Mouse (Mus musculus) v-Abl transformed pro-B cells (cell line): ENCODE data around the gene Wdr82.

ENCODE experiments used
- in situ Hi-C, 2 experiments: fragments of 400-800 bp; cut with MboI; formaldehyde crosslinking; loops; one replicate each; pipeline ENCODE4 v1.15.1; 2025; ENCODE audit not compliant: unreplicated experiment in 2 of 2

The Wdr82 gene

DNA sequence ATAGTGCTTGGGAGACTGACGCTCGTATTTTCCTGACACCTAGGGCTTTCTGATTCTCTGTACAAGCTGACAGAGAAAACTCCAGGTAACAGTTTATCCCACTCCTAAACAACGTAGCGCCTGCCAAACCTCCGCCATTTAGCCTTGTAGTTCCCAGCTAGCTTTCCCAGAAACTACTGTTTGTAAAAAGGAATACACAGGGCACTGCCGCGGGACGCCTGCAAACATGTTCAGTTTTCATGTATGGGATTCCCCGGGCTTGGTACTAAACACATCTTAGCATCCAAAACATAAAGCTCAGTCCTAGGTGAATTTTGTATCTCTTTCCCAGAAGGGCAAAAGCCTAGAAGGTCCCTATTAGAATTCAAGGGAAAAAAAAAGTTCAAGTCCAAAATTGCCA, 11.5 kb upstream of the Wdr82 start:
- in situ Hi-C loops, result loop anchor here (5.0 to 25.0 kb wide), 6 partner anchors 53 to 1378 kb away; partner anchors contain the start of genes Abhd14a (in 2 of the 2), Abhd14b (in 2 of the 2), Acy1 (in 2 of the 2) and Rpl29 (in 2 of the 2)

DNA sequence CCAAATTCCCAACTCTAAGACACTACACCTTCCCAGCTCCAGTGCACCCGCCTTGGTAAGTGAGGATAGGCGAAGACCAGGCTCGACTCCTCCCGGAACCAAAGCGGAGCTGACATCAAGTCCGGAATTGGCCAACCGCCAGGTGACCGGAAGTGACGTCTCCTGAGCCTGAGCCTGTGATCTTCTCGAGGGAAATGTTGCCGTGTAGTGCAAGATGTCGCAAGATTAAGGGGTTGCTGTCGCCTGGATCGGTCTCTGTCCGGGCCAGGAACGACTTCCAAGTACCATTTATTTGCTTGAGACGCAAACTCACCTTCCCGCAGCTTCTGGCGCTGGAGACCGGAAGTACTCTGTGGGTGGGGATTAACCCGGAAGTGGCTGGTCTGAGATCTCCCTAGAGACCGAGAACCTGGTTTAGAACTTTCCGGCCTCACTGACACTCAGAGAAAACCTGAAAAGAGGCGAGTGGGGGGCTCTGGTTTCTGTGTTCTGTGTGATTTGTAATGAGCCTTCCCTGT, 10.9 kb upstream of the Wdr82 start:
- in situ Hi-C loops, result loop anchor here (5.0 to 25.0 kb wide), 7 partner anchors 52 to 1377 kb away; partner anchors contain the start of genes Abhd14a (in 2 of the 2), Abhd14b (in 2 of the 2), Acy1 (in 2 of the 2) and Rpl29 (in 2 of the 2)

DNA sequence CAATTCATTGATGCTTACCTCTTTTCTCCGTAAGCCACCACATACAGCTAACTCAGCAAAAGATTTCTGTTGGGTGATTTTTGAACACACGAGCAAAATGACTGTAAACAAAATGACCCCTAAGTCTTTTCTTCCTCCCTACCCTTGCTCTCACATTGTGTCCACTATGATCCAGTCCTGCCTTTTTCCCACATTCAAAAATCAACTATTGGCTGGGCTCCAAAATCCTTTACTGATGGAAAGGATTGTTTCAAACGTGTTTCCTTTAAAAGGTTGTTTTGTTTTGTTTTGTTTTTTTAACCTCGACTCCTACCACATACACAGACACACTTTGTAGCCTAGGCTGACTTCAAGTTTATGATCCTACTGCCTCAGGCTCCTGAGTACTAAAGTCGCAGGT, 10.3 kb upstream of the Wdr82 start:
- in situ Hi-C loops, result loop anchor here (5.0 to 25.0 kb wide), 5 partner anchors 122 to 1377 kb away; partner anchors contain the start of genes Abhd14a (in 2 of the 2), Abhd14b (in 2 of the 2), Acy1 (in 2 of the 2) and Rpl29 (in 2 of the 2)

DNA sequence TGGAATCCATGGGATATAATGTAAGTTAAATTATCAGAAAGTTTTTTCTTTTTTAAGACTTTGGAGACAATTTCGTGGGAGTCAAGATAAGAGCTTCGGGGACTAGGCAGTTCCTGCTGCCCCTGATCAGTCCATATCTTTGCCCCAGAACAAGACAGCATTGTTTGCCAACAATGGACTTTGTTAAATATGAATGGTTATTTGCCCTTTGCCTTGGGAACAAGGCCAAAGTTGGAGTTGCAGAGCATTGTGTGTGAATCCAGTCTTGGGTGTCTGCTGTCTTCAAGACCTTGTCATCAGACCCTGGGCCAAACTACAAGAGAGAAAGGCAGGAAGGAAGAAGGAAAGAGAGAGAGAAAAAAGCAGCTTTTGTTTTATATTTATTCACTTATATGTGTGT, 4.0 kb upstream of the Wdr82 start:
- in situ Hi-C loops, result loop anchor here (5.0 to 25.0 kb wide), 5 partner anchors 41 to 1371 kb away; partner anchors contain the start of genes Abhd14a (in 2 of the 2), Abhd14b (in 2 of the 2), Acy1 (in 2 of the 2) and Rpl29 (in 2 of the 2)

DNA sequence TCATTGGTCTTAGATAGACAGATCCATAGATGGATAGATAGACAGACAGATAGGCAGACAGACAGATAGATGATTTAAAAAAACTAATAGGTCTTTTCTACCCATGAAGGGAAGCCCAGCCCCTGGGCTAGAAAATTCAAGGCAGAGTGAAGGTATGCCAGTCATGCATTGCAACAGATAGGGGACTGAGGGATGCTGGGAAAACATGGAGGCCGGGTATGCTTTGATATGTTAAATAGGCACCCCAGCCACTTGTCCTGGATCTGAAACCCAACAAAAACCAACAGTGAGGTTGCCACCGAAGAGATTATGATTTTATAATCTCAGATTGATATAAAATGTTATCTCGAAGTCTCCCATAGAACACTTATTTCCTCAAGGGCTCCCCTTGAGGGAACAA, 3.5 kb upstream of the Wdr82 start:
- in situ Hi-C loops, result loop anchor here (5.0 to 25.0 kb wide), 5 partner anchors 40 to 1370 kb away; partner anchors contain the start of genes Abhd14a (in 2 of the 2), Abhd14b (in 2 of the 2), Acy1 (in 2 of the 2) and Rpl29 (in 2 of the 2)

DNA sequence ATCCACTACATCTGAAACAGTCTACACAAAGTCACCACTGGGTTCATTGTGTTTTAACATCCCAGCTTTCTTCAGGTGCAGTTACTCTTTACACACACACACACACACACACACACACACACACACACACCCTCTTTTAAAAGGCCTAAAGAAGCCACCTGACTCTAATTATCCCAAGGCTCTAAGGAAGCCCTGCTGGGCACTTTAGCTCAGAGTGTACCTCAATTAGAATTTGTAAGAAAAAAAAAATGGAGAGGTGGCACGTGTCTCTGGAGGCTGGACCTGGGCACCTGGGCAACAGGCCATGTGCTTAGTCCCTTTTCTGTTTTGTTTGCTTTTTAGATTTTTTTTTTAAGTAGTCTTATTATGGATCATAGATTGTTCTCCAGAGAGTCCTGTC, 3.0 kb upstream of the Wdr82 start:
- in situ Hi-C loops, result loop anchor here (5.0 to 25.0 kb wide), 5 partner anchors 40 to 1370 kb away; partner anchors contain the start of genes Abhd14a (in 2 of the 2), Abhd14b (in 2 of the 2), Acy1 (in 2 of the 2) and Rpl29 (in 2 of the 2)

DNA sequence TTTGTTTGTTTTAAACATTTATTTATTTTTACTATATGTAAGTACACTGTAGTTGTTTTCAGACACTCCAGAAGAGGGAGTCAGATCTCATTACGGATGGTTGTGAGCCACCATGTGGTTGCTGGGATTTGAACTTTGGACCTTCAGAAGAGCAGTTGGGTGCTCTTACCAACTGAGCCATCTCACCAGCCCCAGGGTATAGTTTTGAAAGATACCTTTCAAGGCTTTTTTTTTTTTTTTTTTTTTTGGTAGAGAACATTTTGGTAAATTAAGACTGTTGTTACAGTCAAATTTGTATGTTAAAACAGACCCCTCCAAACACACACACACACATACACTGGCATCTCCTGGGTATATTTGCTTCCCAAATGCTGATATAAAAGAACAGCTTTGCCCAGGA, 1.7 kb upstream of the Wdr82 start:
- in situ Hi-C loops, result loop anchor here (5.0 to 25.0 kb wide), 5 partner anchors 38 to 1368 kb away; partner anchors contain the start of genes Abhd14a (in 2 of the 2), Abhd14b (in 2 of the 2), Acy1 (in 2 of the 2) and Rpl29 (in 2 of the 2)

DNA sequence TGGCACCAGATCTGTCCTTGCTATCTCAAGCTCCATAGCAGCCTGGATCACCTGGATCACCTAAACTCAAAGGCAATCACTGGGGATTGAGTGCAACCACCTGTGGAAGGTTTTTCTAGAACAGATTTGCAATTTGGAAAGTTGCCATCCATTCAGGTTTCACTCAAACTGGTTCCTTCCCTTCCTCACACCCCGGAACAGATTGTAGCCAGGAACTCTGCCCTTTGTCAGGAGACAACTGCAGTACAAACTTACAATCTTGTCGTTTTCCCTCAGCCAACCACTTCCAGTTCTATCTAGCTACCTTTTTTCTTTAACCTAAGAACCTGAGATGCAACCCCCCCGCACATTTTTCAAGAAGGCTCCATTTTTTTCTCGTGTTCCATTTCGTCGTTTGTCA, 811 bp upstream of the Wdr82 start:
- in situ Hi-C loops, result loop anchor here (5.0 to 25.0 kb wide), 5 partner anchors 37 to 1367 kb away; partner anchors contain the start of genes Abhd14a (in 2 of the 2), Abhd14b (in 2 of the 2), Acy1 (in 2 of the 2) and Rpl29 (in 2 of the 2)

DNA sequence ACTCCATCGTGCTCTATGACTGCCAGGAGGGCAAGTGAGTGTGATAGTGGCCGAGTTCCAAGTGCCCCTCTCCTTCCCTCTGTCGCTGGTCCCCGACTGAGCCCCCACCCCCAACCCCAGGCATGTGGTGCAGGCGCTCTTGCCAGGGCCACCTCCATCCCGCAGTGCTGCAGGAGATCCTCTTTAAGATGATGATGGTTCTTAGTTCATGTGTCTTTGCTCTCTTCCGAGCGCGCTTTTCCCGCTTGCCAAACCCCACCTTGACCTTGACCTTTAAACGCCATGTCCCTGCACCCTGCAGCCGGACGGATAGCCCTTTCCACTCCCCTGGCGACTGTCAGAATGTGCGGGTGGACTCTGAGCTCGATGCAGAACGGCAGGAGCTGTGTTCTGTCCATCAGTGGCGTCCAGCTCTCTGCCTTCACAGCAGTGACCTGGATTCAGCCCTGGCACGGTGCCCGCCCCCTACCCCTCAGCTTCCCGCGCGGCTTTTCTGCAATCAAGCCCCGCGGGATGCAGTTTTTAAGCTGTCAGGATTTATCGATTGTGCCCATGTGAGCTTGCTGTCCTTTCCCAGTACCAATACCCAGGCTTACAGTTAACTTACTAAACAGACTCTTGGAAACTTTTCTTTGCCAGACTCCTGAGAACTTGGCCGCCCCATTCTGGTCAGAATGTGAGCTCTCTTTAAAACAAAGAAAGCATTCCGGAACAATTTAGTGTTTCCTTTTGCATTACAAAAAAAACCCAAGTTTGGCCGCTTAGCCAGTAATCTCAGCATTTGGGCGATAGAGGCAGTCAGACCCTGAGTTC, 824 bp downstream of the Wdr82 start:
- in situ Hi-C loops, result loop anchor here (25.0 kb wide), 4 partner anchors 266 to 1366 kb away; partner anchors contain the start of genes Abhd14a (in 2 of the 2), Abhd14b (in 2 of the 2), Acy1 (in 2 of the 2) and Rpl29 (in 2 of the 2)

DNA sequence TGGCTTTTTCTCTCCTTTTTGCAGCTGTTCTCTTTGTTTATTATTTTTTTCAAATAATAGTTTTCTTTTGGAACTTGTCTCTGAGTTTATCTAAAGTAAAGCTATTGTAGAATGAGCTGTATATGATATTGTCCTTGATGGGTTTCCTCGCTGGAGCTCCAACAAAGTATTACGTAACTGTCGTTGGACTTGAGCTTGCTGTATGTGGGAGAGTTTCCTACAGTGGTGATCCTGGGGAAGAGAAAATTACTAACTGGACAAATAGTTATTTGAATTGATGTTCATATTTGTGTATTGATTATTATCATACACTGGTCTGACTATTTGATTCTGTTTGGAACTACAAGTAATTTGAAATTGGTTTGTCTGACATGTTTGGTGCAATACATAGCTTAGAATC, 1.8 kb downstream of the Wdr82 start:
- in situ Hi-C loops, result loop anchor here (25.0 kb wide), 4 partner anchors 265 to 1365 kb away; partner anchors contain the start of genes Abhd14a (in 2 of the 2), Abhd14b (in 2 of the 2), Acy1 (in 2 of the 2) and Rpl29 (in 2 of the 2)

DNA sequence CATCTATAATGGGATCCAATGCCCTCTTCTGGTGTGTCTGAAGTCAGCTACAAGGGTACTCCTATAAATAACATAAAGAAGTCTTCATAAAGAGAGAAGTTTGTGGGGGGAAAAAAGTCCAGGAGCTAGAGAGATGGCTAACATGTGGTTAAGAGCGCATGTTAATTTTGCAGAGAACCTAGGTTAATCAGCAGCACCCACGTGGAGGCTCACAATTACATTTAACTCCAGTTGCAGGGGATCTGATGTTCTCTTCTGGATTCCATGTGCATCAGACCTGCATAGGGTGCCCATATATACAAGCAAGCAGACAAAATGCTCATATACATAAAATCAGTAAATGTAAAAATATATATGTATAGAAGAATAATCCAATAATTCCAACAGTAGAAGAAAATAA, 2.6 kb downstream of the Wdr82 start:
- in situ Hi-C loops, result loop anchor here (25.0 kb wide), 4 partner anchors 264 to 1364 kb away; partner anchors contain the start of genes Abhd14a (in 2 of the 2), Abhd14b (in 2 of the 2), Acy1 (in 2 of the 2) and Rpl29 (in 2 of the 2)

DNA sequence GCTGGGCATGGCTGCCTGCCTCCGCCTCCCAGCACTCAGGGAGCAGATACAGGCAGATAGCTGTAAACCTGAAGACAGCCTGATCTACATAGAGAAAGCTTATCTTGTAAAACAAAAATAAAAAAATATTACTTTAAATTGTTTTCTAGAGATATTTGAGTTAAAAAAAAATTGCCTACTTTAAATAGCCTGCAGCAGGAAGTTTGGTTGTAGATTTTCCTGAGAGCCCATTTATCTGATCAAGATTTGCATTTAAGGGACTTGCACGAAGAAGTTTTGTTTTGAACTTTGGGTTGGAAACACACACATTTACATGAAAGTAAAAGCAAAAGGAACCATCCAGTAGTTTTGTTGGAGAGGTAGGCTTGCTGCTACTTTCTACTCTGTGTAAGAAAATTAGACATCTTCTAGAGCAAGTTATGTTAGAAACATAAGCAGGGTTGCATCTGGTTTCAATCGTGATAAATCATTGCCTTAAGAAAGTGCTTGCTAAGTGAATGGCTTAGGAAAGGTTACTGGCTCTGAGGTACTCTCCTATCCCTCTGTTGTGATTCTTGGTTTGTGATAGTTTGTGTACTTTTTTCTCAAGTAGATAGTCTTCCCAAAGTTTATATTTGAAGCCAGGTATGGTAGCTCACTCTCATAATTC, 4.9 kb downstream of the Wdr82 start:
- in situ Hi-C loops, result loop anchor here (25.0 kb wide), 2 partner anchors 1387 to 1938 kb away; partner anchors contain the start of genes Hyal2 (in 1 of the 2), Rassf1 (in 1 of the 2) and Tusc2 (in 1 of the 2)

DNA sequence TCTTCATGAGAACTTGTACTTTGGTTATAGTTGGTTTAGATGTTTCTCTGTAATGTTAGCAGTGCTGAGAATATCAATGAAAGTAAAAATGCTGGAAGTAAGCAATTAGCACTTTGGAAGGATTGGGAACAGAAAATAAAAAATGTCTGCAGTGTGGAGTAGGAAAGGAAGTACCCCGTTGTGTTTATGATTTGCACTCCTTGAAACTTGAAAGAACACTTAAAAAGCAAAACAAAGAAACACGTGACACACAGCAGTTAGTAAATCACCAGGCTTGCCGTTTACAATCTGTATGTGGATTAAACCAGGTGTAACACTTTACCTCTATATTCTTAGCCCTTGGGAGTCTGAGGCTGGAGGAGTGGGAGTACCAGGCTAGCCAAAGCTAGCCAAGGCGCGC, 6.0 kb downstream of the Wdr82 start:
- in situ Hi-C loops, result loop anchor here (25.0 kb wide), 2 partner anchors 1386 to 1939 kb away; partner anchors contain the start of genes Hyal2 (in 1 of the 2), Rassf1 (in 1 of the 2) and Tusc2 (in 1 of the 2)

DNA sequence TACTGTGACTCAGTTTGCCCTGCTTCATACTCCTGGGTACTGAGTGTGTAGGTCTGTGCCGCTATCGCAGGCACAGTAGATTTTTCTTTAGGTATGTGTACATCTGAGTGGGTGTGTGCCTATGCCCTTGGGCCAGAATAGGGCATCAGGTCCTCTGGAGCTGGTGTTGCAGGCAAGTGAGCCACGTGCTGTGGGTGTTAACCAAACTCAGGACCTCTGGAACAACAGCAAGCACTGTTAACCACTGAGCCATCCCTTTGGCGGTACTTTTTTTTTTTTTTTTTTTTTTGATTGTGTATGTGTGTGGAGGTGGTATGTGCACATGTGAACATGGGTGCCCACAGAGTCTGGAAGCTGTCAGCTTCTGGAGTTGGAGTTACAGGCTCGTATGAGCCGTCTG, 7.1 kb downstream of the Wdr82 start:
- in situ Hi-C loops, result loop anchor here (25.0 kb wide), 2 partner anchors 1385 to 1940 kb away; partner anchors contain the start of genes Hyal2 (in 1 of the 2), Rassf1 (in 1 of the 2) and Tusc2 (in 1 of the 2)

DNA sequence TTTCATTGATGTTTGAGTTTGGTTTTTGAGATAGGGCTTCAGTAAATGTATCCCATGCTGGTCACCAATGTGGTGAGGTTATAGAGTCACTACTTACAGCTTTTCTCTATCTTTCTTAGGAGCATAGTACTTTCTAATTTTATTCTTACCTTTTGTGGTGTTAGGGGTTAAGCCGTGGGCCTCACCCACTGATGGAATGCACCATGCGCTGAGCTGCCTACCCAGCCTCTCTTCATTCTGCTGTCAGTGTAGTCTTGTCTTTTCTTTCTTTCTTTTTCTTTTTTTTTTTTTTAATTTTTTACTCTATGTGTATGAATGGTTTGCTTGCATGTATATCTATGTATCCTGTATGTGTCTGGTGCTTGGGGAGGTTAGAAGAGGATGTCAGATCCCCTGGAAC, 8.7 kb downstream of the Wdr82 start:
- in situ Hi-C loops, result loop anchor here (25.0 kb wide), 2 partner anchors 1383 to 1942 kb away; partner anchors contain the start of genes Hyal2 (in 1 of the 2), Rassf1 (in 1 of the 2) and Tusc2 (in 1 of the 2)

DNA sequence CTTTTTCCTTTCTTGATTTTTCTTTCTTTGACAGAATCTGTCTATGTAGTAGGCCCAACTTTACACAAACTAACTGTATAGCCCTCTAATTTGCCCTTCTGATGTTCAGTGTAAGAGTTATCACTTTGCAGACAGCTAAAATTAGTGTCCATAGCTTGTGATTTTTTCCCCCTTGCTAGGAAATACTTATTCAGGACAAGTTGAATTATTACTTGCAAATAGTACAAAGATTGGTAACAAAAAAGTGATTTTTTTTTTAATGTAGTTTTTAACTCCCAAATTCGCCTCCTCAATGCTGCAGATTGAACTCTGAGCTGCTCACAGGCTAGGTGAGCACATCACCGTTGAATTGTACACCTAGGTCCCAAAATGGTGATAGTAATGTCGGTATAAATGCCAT, 9.2 kb downstream of the Wdr82 start:
- in situ Hi-C loops, result loop anchor here (25.0 kb wide), 2 partner anchors 1382 to 1943 kb away; partner anchors contain the start of genes Hyal2 (in 1 of the 2), Rassf1 (in 1 of the 2) and Tusc2 (in 1 of the 2)

DNA sequence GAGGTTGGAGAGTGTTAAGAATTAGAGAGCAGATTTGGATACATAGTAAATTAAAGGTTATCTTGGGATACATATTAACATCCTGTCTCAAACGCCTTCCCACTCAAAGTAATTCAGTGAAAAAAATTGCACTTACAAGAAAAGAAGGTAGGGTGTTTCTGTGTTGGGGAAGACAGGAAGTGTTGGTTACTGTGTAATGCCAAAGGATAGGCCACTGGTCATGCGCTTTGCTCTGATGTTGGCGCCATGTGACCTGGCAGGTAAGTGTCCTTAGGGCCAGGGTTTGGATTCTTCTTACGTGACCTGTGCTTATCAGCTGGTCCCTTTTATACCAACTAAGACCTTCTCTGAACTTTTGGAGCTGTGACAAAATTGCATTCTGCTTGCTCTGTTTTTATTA, 11.4 kb downstream of the Wdr82 start:
- in situ Hi-C loops, result loop anchor here (25.0 kb wide), 2 partner anchors 1380 to 1945 kb away; partner anchors contain the start of genes Hyal2 (in 1 of the 2), Rassf1 (in 1 of the 2) and Tusc2 (in 1 of the 2)

DNA sequence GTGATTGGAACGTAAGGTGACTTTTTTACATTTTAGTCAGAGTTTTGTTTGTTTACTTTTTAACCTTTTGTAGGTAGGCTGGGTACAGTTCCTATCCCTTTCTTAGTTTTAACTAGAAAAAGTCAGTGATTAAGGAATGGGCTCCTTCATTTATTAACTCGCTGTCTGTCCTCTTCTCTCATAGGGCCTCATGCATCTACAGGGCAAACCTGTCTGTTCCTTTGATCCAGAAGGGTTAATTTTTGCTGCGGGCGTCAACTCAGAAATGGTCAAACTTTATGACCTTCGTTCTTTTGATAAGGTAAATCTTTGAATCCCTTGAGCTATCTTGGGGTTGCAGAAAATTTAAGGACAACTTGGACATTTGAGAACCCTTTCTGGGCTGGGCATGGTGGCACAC, 13.3 kb downstream of the Wdr82 start:
- in situ Hi-C loops, result loop anchor here (25.0 kb wide), 2 partner anchors 1378 to 1947 kb away; partner anchors contain the start of genes Hyal2 (in 1 of the 2), Rassf1 (in 1 of the 2) and Tusc2 (in 1 of the 2)

DNA sequence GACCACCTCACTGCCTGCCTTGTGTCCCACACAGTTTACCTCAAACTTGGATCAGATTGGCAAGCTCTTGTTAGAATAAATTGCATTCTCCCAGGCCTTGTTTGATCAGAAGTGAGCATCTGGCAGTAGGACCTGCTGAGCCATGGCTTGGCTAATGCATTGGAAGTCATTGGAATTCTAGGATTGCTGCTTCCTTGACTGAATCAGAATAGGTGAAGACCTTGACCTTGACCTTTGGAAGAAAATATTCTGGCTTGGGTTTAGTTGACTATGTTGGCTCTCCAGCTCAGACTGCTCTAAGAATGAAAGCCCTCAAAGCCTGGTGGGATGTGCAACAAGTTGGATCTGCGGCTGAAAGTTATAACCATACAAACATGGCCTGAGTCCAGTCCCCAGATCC, 20.6 kb downstream of the Wdr82 start:
- in situ Hi-C loops, result loop anchor here (25.0 kb wide), 2 partner anchors 1371 to 1954 kb away; partner anchors contain the start of genes Hyal2 (in 1 of the 2), Rassf1 (in 1 of the 2) and Tusc2 (in 1 of the 2)
